Mouse (Mus musculus): Measurements from ENCODE around the gene Olfr56. TPM values are rescaled to one million over a fixed set of nuclear protein-coding genes. Genes with fewer than 3 reads are reported as not detected.
A peak's percentile ranks its signal among the peaks of the same experiment; 100 is the strongest.
"Not testable (repeated sequence)": the region's sequence is repeated elsewhere in the genome, so short reads cannot be mapped to it uniquely, and the experiment has no call there.

The Olfr56 gene
- polyA plus RNA-seq, 1 experiment from 2014 or later: not detected

- Histone ChIP-seq H3K9ac (no peak overlapping the region), H3K4me1 (no peaks in the 10 kb centered on the region), H3K9me3 (no peaks in the 10 kb centered on the region), H3K27me3 (no peaks in the 10 kb centered on the region), H3K4me3 (no peak overlapping the region), H3K4me2 (replicated peaks) (no peak overlapping the region), H3K27ac (no peak overlapping the region), H3K36me3 (no peaks in the 10 kb centered on the region)
- no peak for ATAC-seq (ENCODE audit: low FRiP score, low read depth)
- WGBS: 84% methylated on average over 2 of the region's 2 CpGs
Observed at GRCm38 (mm10) chr11:49156821-49157814, 178.4 kb downstream of the Olfr56 start.

GRCm38 (mm10) chr11:49168839-49169611, 190.3 kb downstream of the Olfr56 start:
- Histone ChIP-seq H3K9me3 (0 out of 2 replicates have a peak, but pooled peaks cover 8% of the 10 kb centered on the region), H3K4me3 (peak overlapping the region; percentile 37), H3K4me2 (replicated peaks) (peak overlapping the region; percentile 68), H3K27ac (no peak overlapping the region), H3K4me1 (peaks cover 7% of the 10 kb centered on the region), H3K27me3 (peaks cover 36% of the 10 kb centered on the region), H3K36me3 (no peaks in the 10 kb centered on the region), H3K9ac (peak overlapping the region; percentile 53)
- ATAC-seq (ENCODE audit: low FRiP score, low read depth): peak; percentile 48; the same call in 1 of the 2 replicates
- WGBS: 4% methylated on average over 50 of the region's 50 CpGs

- H3K4me1 ChIP-seq: peaks cover 7% of the 10 kb centered on the region
- H3K4me2 ChIP-seq (replicated peaks): no peak overlapping the region
- ATAC-seq (ENCODE audit: low FRiP score, low read depth): no peak
- no peak overlapping the region for H3K9ac ChIP-seq
- H3K9me3 ChIP-seq: 0 out of 2 replicates have a peak, but pooled peaks cover 8% of the 10 kb centered on the region
- H3K4me3 ChIP-seq: no peak overlapping the region
- no peak overlapping the region for H3K27ac ChIP-seq
- 88% methylated on average over 4 of the region's 4 CpGs for whole genome bisulfite sequencing
- peaks cover 36% of the 10 kb centered on the region for H3K27me3 ChIP-seq
- no peaks in the 10 kb centered on the region for H3K36me3 ChIP-seq
Observed at GRCm38 (mm10) chr11:49170576-49170975, 191.9 kb downstream of the Olfr56 start.

GRCm38 (mm10) chr11:49175345-49175744, 196.7 kb downstream of the Olfr56 start:
- no peaks in the 10 kb centered on the region for H3K36me3 ChIP-seq
- H3K4me1 ChIP-seq: no peaks in the 10 kb centered on the region
- WGBS: 84% methylated on average over 8 of the region's 8 CpGs
- no peak for ATAC-seq (ENCODE audit: low FRiP score, low read depth)
- H3K9me3 ChIP-seq: no peaks in the 10 kb centered on the region
- H3K4me3 ChIP-seq: no peak overlapping the region
- H3K27me3 ChIP-seq: peaks cover 7% of the 10 kb centered on the region
- no peak overlapping the region for H3K27ac ChIP-seq
- no peak overlapping the region for H3K9ac ChIP-seq
- no peak overlapping the region for H3K4me2 ChIP-seq (replicated peaks)

GRCm38 (mm10) chr11:49176047-49176779, 197.5 kb downstream of the Olfr56 start:
- WGBS: 61% methylated on average over 4 of the region's 4 CpGs
- ATAC-seq (ENCODE audit: low FRiP score, low read depth): not testable (repeated sequence)

GRCm38 (mm10) chr11:49183172-49183571, 204.5 kb downstream of the Olfr56 start:
- Histone ChIP-seq H3K4me3 (no peak overlapping the region), H3K36me3 (no peaks in the 10 kb centered on the region), H3K27me3 (no peaks in the 10 kb centered on the region), H3K9ac (no peak overlapping the region), H3K9me3 (no peaks in the 10 kb centered on the region), H3K4me2 (replicated peaks) (no peak overlapping the region), H3K27ac (no peak overlapping the region), H3K4me1 (no peaks in the 10 kb centered on the region)
- 62% methylated on average over 1 of the region's 1 CpGs for WGBS
- no peak for ATAC-seq (ENCODE audit: low FRiP score, low read depth)

More at GRCm38 (mm10) chr11:49176047-49176779, 197.5 kb downstream of the Olfr56 start:
- H3K36me3 ChIP-seq; H3K4me2 ChIP-seq (replicated peaks); H3K9me3 ChIP-seq; H3K27ac ChIP-seq; H3K4me1 ChIP-seq; H3K27me3 ChIP-seq; H3K9ac ChIP-seq; H3K4me3 ChIP-seq: not testable (repeated sequence)

Other genes with a start within 250 kb of the Olfr56 start
- 706 and 735 TPM in 2 replicates for gene Rack1, start 178.6 kb upstream of the Olfr56 start, polyA plus RNA-seq (2015; fragmentation: Nextera tagmentation; extraction: Ambion mirVana)
- gene Trim41, start 161.5 kb upstream of the Olfr56 start, polyA plus RNA-seq (2015; fragmentation: Nextera tagmentation; extraction: Ambion mirVana): 7.8 and 8.7 TPM in 2 replicates
- gene Trim7, start 152.7 kb upstream of the Olfr56 start, polyA plus RNA-seq (2015; fragmentation: Nextera tagmentation; extraction: Ambion mirVana): 1.0 and 1.2 TPM in 2 replicates
- gene Gm12184, start 152.2 kb upstream of the Olfr56 start, polyA plus RNA-seq (2015; fragmentation: Nextera tagmentation; extraction: Ambion mirVana): 3.1 and 4.9 TPM in 2 replicates
- 4.6 and 5.4 TPM in 2 replicates for gene Irgm1, start 107.2 kb upstream of the Olfr56 start, polyA plus RNA-seq (2015; fragmentation: Nextera tagmentation; extraction: Ambion mirVana)
- 0.10 and 0.13 TPM in 2 replicates for gene Gm5431, start 76.7 kb upstream of the Olfr56 start, polyA plus RNA-seq (2015; fragmentation: Nextera tagmentation; extraction: Ambion mirVana)
- gene Psme2b, start 32.7 kb upstream of the Olfr56 start, polyA plus RNA-seq (2015; fragmentation: Nextera tagmentation; extraction: Ambion mirVana): 3.1 and 3.3 TPM in 2 replicates
- 0.17 and 0.23 TPM in 2 replicates for gene 9930111J21Rik1, start 509 bp downstream of the Olfr56 start, polyA plus RNA-seq (2015; fragmentation: Nextera tagmentation; extraction: Ambion mirVana)
- gene Gm12185, start 13.3 kb downstream of the Olfr56 start, polyA plus RNA-seq (2015; fragmentation: Nextera tagmentation; extraction: Ambion mirVana): not detected in 2 replicates
- gene Tgtp1, start 15.3 kb downstream of the Olfr56 start, polyA plus RNA-seq (2015; fragmentation: Nextera tagmentation; extraction: Ambion mirVana): 0.23 and 0.47 TPM in 2 replicates
- 0.24 and 0.27 TPM in 2 replicates for gene 9930111J21Rik2, start 72.4 kb downstream of the Olfr56 start, polyA plus RNA-seq (2015; fragmentation: Nextera tagmentation; extraction: Ambion mirVana)
- 0.28 TPM in 1 of 2 replicates, not detected in the other for gene Tgtp2, start 85.3 kb downstream of the Olfr56 start, polyA plus RNA-seq (2015; fragmentation: Nextera tagmentation; extraction: Ambion mirVana)
- gene Ifi47, start 97.7 kb downstream of the Olfr56 start, polyA plus RNA-seq (2015; fragmentation: Nextera tagmentation; extraction: Ambion mirVana): 0.90 and 0.98 TPM in 2 replicates
- gene Olfr1396, start 136.0 kb downstream of the Olfr56 start, polyA plus RNA-seq (2015; fragmentation: Nextera tagmentation; extraction: Ambion mirVana): 0.04 TPM in 1 of 2 replicates, not detected in the other
- gene Olfr1395, start 163.4 kb downstream of the Olfr56 start, polyA plus RNA-seq (2015; fragmentation: Nextera tagmentation; extraction: Ambion mirVana): not detected in 2 replicates
- gene Olfr1394, start 175.5 kb downstream of the Olfr56 start, polyA plus RNA-seq (2015; fragmentation: Nextera tagmentation; extraction: Ambion mirVana): not detected in 2 replicates
- gene Btnl9, start 208.3 kb downstream of the Olfr56 start, polyA plus RNA-seq (2015; fragmentation: Nextera tagmentation; extraction: Ambion mirVana): 1.0 and 1.5 TPM in 2 replicates
- gene Zfp62, start 224.4 kb downstream of the Olfr56 start, polyA plus RNA-seq (2015; fragmentation: Nextera tagmentation; extraction: Ambion mirVana): 44.5 and 48.8 TPM in 2 replicates

Data from limb, embryonic 13.5 days (tissue).